Comparison of ENCODE assay signal across 8 mouse cellular contexts in genomic region chr5:64626351-64626750, GRCm38 (mm10).
A peak's percentile ranks its signal among the peaks of the same experiment; 100 is the strongest.
DNase-seq lines count a peak whose midpoint lies in the region; ATAC-seq lines count a peak whose summit lies in the region.
"Had no signal": no experiment of that assay in that cellular context is flagged by ENCODE, and none has a peak within 500 bp of the region (broad histone marks: within the 10 kb centered on the region; RNA-seq: fewer than 3 reads in every experiment).

No protein-coding gene starts in this region.

- 33% methylated on average over 9 of the region's 9 CpGs for WGBS in lung, embryonic 15.5 days

- no peaks in the 10 kb centered on the region for H3K9me3 ChIP-seq in lung, embryonic 15.5 days

- H3K4me3 ChIP-seq in lung, embryonic 15.5 days = no peak overlapping the region
- H3K4me3 ChIP-seq: myocyte had no signal

- DNase-seq in ovary, adult 18-20 months (ENCODE audit: low spot score) = peak; percentile 45
- DNase-seq in ovary, postnatal 10 days (ENCODE audit: low spot score) = no peak
- peak; percentile 59 for DNase-seq in fat pad, adult 2 months (ENCODE audit: extremely low read depth, low read depth, low spot score)
- peak; percentile 60 for DNase-seq in kidney, adult 18-20 months
- peak; percentile 91 for DNase-seq in thymus, postnatal 14 days
- no peak for DNase-seq in spleen, postnatal 14 days (ENCODE audit: low spot score in 2 of 2)

- H3K36me3 ChIP-seq in lung, embryonic 15.5 days = no peaks in the 10 kb centered on the region

- H3K27me3 ChIP-seq in lung, embryonic 15.5 days = no peaks in the 10 kb centered on the region

- peak overlapping the region; percentile 66 for H3K27ac ChIP-seq in lung, embryonic 15.5 days

- H3K9ac ChIP-seq in lung, embryonic 15.5 days = no peak overlapping the region

- peaks cover 19% of the 10 kb centered on the region; the same call in 1 of the 2 replicates for H3K4me1 ChIP-seq in lung, embryonic 15.5 days

- ATAC-seq in lung, embryonic 15.5 days (ENCODE audit: borderline replicate concordance, extremely low read depth, low FRiP score, low TSS enrichment) = peak; percentile 82

- H3K4me2 ChIP-seq in lung, embryonic 15.5 days = peak overlapping the region; percentile 23

Comparison
In these comparisons a context has a peak if more than half of its experiments do, and no peak if none do; other contexts are left out.
1. DNase-seq: peak in ovary, adult 18-20 months (single experiment), fat pad, adult 2 months (single experiment), kidney, adult 18-20 months (single experiment) and thymus, postnatal 14 days (single experiment); none in ovary, postnatal 10 days (single experiment) and spleen, postnatal 14 days (0 of 2).